Mouse (Mus musculus): ENCODE results near the gene Blvrb.

GRCm38 (mm10) chr7:27419101-27419500 lies 28.7 kb upstream of the Blvrb start:
- TF ChIP-seq POLR2A (IDR thresholded peaks at IDR 0.05; ENCODE audit: borderline replicate concordance, low read depth, low read length) (no peak), CTCF (IDR thresholded peaks at IDR 0.05; ENCODE audit: low read depth, low read length) (no peak)
